Mouse (Mus musculus) cerebellum, adult 8-10 months (tissue): Measurements from ENCODE around the gene Tenm2.
A peak's percentile ranks its signal among the peaks of the same experiment; 100 is the strongest.

Experiments
- DNase-seq: peaks from one replicate; pipeline ENCODE4 v3.0.0; 2022

Gene Tenm2

GRCm38 (mm10) chr11:36338424-36338823, 897.3 kb downstream of the Tenm2 start:
- no peak for DNase-seq

- DNase-seq: no peak
Observed at GRCm38 (mm10) chr11:36337063-36337462, 898.7 kb downstream of the Tenm2 start.

GRCm38 (mm10) chr11:36335147-36335546, 900.6 kb downstream of the Tenm2 start:
- no peak for DNase-seq

GRCm38 (mm10) chr11:36334100-36334735, 901.5 kb downstream of the Tenm2 start:
- DNase-seq: no peak

GRCm38 (mm10) chr11:36332222-36332621, 903.5 kb downstream of the Tenm2 start:
- DNase-seq: no peak

- DNase-seq: no peak
Observed at GRCm38 (mm10) chr11:36331408-36332178, 904.2 kb downstream of the Tenm2 start.

GRCm38 (mm10) chr11:36327243-36327642, 908.5 kb downstream of the Tenm2 start:
- peak; percentile 54 for DNase-seq

- DNase-seq: no peak
Observed at GRCm38 (mm10) chr11:36309317-36309716, 926.4 kb downstream of the Tenm2 start.

GRCm38 (mm10) chr11:36307276-36307675, 928.5 kb downstream of the Tenm2 start:
- DNase-seq: no peak

- DNase-seq: no peak
Observed at GRCm38 (mm10) chr11:36305348-36305950, 930.3 kb downstream of the Tenm2 start.

GRCm38 (mm10) chr11:36302913-36303371, 932.8 kb downstream of the Tenm2 start:
- no peak for DNase-seq

DNA sequence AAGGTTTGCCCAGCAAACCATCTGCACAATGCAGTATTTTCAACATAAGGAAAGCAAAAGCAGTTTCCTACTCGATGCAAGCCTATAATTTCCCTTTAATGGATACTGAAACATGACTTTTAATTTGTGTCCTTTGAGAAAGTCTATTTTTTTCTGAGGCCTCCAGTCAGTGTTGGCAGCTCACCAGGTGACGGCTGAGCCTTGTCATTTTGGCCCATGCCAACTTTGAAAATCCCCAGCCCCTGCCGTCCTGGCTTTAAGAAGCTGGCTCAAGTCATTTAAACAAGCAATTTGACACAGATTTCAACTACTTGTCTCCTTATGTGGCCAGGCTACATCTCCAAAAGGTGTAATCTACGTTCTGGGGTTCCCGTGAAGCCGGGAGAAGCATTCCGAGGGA, 933.7 kb downstream of the Tenm2 start:
- DNase-seq: no peak

GRCm38 (mm10) chr11:36296568-36296967, 939.2 kb downstream of the Tenm2 start:
- no peak for DNase-seq

- no peak for DNase-seq
Observed at GRCm38 (mm10) chr11:36292206-36292605, 943.6 kb downstream of the Tenm2 start.

- no peak for DNase-seq
Observed at GRCm38 (mm10) chr11:36286246-36286645, 949.5 kb downstream of the Tenm2 start.

DNA sequence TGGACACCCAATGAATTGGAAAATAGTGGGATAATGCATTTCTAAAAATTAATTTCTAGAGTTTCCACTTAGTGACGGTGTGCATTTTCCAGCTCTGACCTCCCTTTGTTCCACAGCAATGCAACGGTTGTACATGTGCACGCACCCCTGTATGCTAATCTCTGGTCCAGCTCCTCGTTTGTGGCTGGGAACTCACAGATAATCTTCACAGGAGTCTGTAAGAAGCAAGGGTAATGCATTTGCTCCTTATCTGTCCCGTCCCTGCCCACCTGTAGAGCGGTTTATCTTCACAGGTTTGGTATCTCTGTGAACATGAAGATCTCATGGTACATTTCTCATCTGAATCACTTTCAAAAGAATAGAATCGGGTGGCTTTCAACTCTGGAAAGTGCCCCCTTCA, 955.2 kb downstream of the Tenm2 start:
- no peak for DNase-seq

GRCm38 (mm10) chr11:36277903-36278215, 957.9 kb downstream of the Tenm2 start:
- DNase-seq: no peak

DNA sequence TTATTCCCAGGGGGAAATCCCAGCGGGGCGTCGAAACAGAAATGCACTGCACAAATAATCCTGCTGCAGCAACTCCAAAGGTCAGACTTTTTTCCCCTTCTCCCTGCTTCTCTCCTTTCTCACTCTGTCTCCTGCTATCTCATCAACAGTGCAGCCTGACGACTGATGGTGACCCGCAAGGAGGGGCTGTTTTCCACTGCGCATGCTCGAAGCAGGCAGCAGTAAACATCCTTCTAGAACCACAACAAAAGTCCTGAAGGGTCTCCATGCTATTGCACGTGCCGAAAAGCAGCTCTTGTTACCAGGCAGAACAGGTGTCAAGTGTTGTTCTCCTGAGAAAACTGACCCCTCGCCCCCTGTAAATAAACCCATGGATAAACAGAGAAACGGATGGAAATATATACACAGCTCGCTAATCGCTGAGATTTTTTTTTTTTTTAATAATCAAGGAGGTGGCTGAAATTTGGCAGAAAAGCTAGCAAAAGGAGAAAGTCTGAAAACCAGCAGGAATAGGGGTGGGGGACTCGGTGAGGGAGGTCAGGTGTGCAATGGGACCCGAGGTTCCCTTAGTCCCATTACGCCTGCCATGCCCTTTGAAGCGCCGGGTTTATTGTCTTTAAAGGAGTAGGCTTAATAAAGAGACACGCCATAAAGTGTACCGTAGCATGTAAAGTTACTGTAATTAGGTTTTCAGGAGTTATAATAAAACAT, 958.4 kb downstream of the Tenm2 start:
- DNase-seq: no peak

DNA sequence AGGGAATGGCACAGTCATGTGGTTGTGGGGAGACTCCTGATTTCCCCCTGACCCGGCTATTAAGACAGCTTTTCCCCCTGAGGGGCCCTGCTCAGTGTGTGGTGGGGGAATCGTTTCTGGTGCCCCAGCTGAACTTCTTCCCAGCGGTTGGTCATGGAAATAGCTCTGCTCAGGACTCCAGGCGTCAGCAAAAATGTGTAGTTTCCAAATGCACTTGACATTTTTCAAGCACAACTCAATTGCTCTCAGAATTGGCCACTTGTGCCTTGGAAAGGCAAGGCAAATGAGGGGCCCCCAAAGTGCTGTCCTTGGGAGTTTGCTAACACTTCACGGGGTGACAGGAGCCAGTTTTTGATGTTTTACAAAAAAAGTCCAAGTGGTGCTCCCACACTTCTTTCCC, 959.7 kb downstream of the Tenm2 start:
- DNase-seq: no peak

- no peak for DNase-seq
Observed at GRCm38 (mm10) chr11:36272149-36272548, 963.6 kb downstream of the Tenm2 start.

DNA sequence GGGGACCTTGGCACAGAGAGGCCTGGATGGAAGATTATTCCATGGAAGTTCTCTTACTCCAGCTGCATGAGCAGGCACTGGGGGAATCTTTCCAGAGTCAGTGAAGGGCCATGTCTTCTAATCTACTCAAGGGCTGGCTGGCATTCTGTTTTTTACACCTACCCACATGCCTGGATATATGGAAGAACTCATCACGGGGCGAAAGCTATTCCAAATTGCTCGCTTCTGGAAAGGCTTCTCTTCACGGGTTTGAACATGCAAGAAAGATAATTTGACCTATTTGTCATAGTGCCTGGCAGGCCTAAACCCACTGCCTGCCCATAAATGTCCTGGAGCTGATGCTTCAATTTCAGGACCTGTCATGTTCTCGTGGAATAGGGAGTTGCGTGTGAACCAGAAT, 965.8 kb downstream of the Tenm2 start:
- no peak for DNase-seq

GRCm38 (mm10) chr11:36264776-36265466, 970.8 kb downstream of the Tenm2 start:
- DNase-seq: peak; percentile 19

DNA sequence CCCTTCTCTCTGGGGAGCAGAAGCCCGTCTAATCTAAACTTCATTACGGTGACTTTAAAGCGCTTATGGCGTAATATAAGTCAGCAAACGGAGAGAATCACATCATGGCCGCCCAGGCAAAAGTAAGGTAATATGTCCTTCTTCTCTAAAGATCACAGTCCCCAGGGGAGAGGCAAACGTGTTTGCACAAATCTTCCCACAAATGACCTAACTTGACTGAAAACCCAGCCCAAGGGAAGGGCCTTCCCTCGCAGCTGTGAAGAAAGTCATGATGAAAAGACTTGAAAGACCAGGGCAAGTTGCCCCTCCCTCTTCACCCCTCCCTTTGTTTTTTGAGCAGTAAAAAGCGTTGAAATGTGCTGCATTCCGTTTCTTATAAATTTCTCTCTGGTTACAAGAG, 971.9 kb downstream of the Tenm2 start:
- DNase-seq: no peak
